Mouse (Mus musculus) ovary, postnatal 10 days (tissue): ENCODE measurements around the gene Pcbp4.

ENCODE experiments used
- DNase-seq: peaks from one replicate; pipeline ENCODE4 v3.0.0; 2022; ENCODE audit warnings: low spot score

Pcbp4 gene

GRCm38 (mm10) chr9:106447348-106447747 lies 5.7 kb upstream of the Pcbp4 start, which contains the start of the genes Abhd14b and Abhd14a:
TSS of gene Abhd14b (plus strand) at chr9:106447459.
TSS of gene Abhd14a (minus strand) at chr9:106447678.
- DNase-seq = peak; percentile 85

- no peak for DNase-seq
These were observed 5.1 kb upstream of the Pcbp4 start for GRCm38 (mm10) chr9:106447951-106448350.

GRCm38 (mm10) chr9:106448498-106449031 lies 4.5 kb upstream of the Pcbp4 start:
- DNase-seq = peak; percentile 52

- DNase-seq = no peak
These were observed 3.1 kb upstream of the Pcbp4 start for GRCm38 (mm10) chr9:106449947-106450346.

GRCm38 (mm10) chr9:106450661-106451060 lies 2.4 kb upstream of the Pcbp4 start:
- DNase-seq = no peak

- DNase-seq = no peak
These were observed 1.8 kb upstream of the Pcbp4 start for GRCm38 (mm10) chr9:106451298-106451697.

- DNase-seq = no peak
These were observed 1.2 kb upstream of the Pcbp4 start for GRCm38 (mm10) chr9:106451899-106452298.

- DNase-seq = no peak
These were observed 740 bp upstream of the Pcbp4 start for GRCm38 (mm10) chr9:106452351-106452750.

GRCm38 (mm10) chr9:106452821-106453220 lies 270 bp upstream of the Pcbp4 start:
- no peak for DNase-seq

GRCm38 (mm10) chr9:106454071-106454761 lies 1.1 kb downstream of the Pcbp4 start:
- no peak for DNase-seq

- DNase-seq = no peak
These were observed 2.0 kb downstream of the Pcbp4 start for GRCm38 (mm10) chr9:106454888-106455681.

GRCm38 (mm10) chr9:106456325-106457162 lies 3.5 kb downstream of the Pcbp4 start:
- no peak for DNase-seq

GRCm38 (mm10) chr9:106457163-106457559 lies 4.1 kb downstream of the Pcbp4 start:
- DNase-seq = no peak

GRCm38 (mm10) chr9:106457920-106458319 lies 4.8 kb downstream of the Pcbp4 start:
- no peak for DNase-seq

GRCm38 (mm10) chr9:106459946-106460345 lies 6.9 kb downstream of the Pcbp4 start:
- no peak for DNase-seq

GRCm38 (mm10) chr9:106460401-106461025 lies 7.4 kb downstream of the Pcbp4 start:
- no peak for DNase-seq

- DNase-seq = no peak
These were observed 7.9 kb downstream of the Pcbp4 start for GRCm38 (mm10) chr9:106461026-106461415.

- no peak for DNase-seq
These were observed 8.7 kb downstream of the Pcbp4 start for GRCm38 (mm10) chr9:106461641-106462429.

- DNase-seq = no peak
These were observed 9.3 kb downstream of the Pcbp4 start for GRCm38 (mm10) chr9:106462430-106462800.

GRCm38 (mm10) chr9:106463122-106464063 lies 10.3 kb downstream of the Pcbp4 start:
- DNase-seq = no peak
